Mouse (Mus musculus): Measurements from ENCODE around the gene Sctr.

Gene Sctr

DNA sequence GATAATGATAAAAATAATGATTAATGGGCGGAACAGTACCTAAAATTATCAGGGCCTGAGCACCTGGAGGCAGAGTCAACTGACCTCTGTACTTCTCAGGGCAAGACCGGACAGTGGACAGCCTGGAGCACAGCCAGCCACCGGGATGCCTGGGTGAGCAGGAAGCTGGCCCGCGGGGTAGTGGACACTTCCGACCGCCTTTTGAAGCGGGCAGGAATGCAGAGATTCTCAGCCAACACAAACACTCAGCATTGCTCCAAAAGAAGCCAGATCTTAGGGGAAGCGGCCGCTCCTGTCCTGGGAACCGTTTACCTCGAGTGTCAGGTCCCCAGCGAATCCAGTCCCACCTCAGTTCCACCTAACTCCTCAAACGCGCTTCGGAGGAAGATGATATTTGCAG is 66.2 kb downstream of the Sctr start:
- peak; percentile 95 for DNase-seq

DNA sequence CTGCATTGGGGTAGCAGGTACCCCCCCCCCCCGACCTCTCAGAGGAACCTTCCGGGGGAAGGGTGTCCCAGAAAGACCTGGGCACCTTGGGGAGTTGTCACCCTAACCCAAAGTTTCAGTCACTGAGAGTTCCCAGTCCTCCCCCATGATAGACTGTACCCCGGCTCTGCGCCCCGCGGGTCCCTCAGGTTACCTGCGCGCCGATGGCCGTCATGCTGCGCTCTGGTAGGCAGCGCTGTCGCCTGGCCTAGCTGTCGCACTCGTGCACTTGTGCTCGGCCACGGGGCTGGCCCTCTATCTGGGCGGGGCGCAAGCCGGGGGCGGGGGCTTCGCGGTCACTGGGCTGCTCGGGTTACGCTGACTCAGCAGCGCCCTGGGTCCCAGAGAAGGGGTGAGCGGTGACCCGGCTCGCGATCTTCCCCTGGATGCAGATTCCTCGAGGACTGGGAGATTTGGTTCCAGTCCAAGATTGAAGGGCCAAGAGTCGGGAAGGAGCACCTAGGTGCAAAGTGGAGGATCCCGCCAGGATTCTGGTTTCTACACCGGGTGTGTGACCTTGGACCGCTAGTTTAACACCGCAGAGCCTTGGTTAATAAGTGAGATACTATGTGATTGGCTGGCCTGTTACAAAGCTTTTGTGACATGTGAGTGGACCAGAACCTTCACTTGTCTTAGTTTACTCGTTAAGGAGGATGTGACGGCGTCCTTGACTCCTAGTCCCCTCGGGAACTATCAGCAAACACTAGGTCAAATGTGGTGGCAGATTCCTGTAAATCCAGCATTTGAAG is 67.0 kb downstream of the Sctr start, which contains the start of gene Tmem37:
TSS of gene Tmem37 (minus strand) at position 556 of the 788 bp plus-strand sequence.
- DNase-seq: peak; percentile 93 to 96

DNA sequence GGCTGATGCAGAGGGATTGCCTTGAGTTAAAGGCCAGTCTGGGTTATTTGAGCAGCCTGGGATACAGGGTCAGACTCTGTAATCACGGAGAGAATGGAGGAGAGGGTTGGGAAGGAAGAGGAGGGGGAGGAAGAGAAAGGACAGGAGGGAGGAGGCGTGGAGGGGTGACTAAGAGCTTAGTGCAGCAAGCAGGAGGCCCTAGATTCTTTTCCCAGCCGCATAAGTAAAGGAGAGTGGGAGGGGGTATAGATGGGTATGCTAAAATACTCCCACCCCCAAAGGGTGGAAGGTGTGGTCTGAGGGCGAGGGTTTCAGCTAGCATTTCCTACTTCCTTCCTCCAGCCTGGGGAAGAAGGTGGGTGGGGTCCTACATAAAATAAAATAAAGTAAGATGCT is 67.6 kb downstream of the Sctr start:
- DNase-seq: no peak

DNA sequence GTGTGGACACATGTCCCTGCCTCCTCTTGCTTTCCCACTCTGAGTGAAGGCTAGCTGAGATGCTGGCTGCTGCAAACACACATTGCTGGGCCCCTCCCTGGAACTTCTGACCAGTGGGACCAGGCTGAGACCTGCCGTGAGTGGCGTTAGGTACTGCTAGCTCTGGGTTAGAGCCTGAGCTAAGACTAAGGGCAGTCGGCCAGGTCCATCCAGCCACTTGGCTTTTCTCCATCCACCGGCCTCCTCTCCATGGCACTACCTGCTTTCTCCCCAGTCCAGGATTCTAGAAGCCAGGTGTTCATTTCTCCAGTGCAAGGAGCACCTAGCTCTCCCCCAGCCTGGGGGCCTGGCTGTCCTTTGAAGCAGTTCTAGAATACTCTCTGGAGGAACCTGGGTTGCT is 68.2 kb downstream of the Sctr start:
- peak; percentile 67 to 71 for DNase-seq

DNA sequence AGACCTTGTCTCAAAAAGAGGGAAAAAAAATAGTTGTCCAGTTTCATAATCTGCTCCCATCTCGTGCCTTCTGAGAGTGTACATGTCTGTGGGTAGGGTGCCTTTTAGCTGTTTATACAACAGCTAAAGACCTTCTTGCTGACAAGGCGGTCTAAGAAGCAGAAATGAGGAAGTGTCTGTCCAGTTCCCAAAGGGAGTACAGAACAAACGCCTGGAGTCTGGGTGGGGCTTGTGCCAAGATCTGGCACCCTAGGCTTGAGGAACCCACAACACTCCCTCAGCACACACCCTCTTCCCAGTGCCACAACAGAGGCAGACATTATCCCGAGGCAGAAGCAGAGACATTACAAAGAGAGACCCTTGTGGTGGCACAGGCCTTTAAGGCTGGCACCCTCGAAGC is 68.8 kb downstream of the Sctr start:
- DNase-seq: no peak

DNA sequence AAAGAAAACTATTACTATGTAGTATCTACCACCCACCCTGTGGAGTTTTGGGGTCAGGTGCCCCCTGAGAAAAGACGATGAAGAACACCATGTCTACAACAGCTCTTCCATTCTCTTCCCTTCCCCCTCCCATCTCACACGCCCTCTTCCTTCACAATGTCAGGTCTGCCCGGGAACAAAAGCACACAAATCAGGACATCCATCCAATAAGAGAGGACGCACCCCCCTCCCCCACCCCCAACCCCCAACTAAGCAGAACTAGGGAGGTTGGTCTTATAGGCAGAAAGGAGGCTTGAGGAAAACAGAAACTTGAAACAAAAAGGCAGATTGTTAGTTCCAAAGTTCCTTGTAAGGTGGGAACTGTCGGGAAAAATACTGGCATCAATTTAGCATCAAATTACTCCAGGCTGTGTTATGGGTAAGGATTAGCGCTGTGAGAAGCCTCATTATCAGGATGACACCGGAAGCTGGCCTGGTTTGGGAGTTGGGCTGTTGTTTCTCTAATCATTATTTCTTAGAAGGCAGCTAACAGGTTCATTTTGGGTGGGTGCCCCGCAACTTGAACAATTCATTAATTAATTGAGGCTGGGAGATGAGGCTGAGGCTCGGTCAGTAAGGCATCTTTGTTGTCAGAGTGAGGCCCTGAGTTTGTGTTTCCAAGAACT is 71.2 kb downstream of the Sctr start:
- no peak for DNase-seq

DNA sequence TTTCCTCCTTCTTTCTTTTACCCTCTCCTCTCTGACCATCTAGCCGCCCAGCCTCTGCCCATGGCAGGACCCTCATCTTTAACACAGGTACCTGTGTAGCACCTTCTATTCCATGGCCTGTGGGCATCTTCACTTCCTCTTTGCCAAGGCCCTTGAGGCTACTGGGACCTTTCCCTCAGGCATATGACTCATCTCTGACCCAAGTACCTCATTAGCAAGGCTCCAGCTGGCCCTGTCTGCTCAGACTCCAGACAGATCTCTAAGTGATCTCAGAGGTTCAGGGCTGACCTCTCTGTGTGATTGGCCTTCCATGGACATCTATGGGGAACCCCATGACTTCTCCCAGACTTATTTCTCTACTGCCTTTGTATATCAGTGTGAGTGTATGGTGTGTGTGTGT is 73.9 kb downstream of the Sctr start:
- no peak for DNase-seq

DNA sequence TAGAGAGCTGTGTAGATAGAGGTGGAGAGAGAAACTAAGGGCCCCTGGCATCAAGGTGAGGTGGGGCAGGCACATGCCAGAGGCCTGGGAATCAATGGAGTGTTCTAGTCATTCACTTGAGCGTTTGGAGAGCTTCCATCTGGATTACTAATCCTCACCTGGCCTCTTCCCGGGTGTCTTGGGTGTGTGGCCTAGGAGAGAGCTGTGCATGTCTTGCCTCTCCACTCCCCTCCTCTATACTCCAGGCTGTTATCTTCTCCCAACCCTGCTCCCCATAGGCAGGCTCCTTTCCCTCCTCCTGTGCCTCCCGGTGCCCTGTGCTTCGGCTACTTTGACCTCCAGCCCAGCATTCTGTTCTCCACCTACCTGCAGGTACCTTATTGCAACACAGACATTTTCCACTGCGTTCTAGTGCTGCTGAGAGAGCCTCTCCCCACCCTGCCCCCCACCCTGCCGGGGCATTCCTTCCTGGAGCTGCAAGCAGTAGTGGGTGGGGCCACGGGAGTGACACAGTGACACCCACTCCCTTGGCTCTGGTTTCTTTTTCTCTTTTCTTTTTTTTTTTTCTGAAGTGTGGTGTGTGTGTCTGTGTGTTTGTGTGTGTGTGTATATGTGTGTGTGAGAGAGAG is 76.4 kb downstream of the Sctr start:
- no peak for DNase-seq

DNA sequence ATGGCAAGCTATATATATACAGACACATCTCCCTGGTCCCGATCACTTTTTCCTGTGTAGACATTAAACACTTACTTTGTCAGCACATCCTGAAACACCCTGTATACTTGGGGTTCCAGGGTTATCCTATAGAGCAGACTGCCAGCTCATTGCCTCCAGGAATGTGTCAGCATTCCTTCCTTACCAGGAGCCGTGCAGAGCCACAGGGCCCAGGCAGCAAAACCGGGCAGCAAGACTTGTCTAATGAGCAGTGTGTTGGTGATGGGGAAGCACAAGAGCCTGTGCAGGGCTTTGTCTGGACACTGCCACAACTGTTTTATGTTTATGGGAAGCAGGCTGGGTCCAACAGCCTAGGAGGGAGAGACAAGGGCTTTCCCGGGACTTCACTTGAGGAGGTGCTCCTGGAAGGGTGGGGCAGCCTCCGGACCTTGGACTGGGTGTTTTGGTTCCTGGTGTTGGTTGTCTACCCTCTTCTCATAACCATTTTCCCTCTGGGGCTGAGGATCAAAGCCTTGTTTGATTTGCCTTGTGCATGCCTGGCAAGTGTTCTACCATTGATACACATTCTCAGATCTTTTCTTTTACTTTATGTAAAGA is 77.3 kb downstream of the Sctr start:
- no peak for DNase-seq

DNA sequence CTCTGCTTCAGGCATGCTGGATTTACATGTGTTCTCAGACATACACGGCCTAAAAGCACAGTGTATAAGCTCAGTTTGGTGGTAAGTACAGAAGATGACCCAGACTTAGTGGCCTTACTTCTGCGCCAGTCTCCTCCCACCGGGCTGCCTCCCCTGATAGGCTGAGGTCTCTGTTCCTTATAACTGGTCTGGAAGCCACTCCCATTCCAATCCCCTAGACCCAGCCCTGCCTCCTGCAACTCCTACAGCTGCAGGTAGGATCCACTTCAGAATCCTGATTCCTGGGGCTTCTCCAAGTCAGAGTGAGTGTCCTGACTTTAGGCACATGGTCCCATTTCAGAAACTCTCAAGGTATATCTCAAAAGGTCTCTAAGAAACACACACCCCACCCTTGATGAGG is 79.0 kb downstream of the Sctr start:
- DNase-seq: no peak

DNA sequence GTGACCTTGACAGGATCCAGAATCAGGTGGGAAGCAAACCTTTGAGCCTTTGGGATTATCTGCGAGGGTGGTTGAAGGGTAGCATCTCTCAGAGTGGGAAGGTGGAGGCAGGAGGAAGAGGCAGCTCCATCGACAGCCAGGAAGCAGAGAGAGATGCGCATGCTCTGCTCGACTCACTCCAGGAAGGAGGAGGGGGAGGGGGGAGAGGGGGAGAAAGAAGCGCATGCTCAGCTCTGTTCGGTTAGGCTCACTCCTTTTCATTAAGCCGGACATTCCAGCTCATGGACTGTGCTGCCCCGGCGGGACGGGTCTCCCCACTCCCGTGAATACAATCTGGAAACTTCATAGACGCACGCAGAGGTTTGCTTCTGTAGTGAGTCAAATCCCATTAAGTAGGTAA is 80.0 kb downstream of the Sctr start:
- DNase-seq: no peak

DNA sequence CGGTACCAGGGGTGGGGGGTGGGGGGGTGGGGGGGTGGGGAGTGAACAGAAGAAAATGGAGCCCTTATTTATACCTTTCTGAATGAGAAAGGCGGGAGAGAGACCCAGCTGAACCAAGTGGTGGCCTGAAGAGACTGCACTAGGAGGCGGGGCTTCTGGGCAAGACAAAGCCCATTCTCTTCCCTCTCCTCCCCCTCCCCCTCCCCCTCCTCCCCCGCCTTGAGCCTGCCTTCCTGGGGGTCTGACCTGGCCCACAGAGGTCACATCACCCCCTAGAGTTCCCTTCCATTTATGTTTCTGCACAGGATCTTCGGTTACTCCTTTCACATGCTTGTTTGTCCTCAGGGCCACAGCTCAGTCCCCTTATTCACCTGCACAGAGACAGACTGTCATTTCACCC is 82.5 kb downstream of the Sctr start:
- no peak for DNase-seq

DNA sequence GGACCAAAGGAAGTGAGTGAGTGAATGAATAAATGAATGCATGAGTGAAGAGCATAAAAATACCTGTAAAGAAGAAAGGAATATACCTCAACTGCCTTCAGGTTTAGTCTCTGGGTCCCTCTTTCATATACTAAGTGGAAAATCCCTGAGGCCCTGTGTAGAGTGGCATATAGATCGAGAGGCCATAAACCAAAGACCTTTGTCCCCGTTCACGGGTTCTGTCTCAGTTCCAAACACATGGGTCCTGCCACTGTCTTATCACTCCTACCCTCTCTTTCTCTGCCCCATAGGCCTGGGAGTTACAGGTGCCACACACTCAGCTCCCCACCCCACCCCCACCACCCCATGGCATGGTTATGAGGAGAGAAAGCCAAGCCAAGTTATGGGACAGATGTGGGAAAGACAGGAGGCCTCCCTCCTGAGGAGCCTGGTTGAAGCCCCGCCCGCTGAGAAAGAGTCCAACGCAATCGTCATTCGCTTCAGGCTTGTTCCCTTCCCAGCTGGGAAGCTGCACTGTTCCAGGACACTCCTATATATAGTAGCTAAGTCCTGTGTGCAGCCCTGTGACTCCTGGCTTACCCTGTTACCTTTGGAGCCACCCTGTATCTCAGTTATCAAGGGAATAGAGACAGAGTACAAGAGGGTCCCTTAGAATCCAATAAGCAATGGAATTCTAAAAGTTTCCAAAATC is 84.3 kb downstream of the Sctr start:
- no peak for DNase-seq

DNA sequence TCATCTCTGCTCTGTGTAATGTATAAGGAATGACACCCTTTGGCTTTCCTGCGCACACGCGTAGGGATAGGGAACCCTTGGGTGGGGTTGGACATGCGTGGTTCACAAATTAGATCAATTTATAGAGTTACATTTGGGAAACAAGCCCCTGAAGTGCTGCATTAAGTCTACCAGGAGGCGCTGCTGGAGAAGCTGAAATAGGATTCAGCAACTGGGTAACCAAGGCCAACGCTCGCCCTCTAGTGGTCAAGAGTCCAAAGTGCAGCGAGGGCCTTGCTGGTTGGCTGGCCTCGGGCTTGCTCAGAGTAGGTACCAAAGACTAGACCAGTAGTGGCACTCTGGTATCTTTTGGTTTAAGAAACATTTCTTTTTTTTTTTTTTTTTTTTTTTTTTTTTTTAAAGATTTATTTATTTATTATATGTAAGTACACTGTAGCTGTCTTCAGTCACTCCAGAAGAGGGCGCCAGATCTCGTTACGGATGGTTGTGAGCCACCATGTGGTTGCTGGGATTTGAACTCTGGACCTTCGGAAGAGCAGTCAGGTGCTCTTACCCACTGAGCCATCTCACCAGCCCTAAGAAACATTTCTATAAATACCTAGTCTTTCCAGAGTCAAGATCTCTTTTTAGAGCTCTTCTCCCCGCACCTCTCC is 86.9 kb downstream of the Sctr start:
- peak; percentile 83 to 92 for DNase-seq

DNA sequence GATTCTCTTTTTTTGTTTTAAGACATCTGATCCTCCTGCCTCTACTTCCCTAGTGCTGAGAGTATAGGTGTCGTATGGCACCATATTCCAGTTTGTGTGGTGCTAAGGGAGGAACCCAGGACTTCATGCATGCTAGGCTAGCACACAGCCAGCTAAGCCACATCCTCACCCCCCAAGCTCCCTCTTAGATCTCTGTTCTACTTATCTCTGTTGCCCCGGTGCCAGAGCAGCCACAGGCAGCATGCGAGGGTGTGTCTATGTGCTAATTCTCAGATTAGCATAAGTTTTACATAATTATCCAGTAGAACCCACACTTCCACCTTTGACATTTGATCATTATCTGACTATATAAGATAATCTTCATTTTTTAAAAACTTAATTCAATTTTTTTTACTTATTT is 88.2 kb downstream of the Sctr start:
- DNase-seq: no peak

DNA sequence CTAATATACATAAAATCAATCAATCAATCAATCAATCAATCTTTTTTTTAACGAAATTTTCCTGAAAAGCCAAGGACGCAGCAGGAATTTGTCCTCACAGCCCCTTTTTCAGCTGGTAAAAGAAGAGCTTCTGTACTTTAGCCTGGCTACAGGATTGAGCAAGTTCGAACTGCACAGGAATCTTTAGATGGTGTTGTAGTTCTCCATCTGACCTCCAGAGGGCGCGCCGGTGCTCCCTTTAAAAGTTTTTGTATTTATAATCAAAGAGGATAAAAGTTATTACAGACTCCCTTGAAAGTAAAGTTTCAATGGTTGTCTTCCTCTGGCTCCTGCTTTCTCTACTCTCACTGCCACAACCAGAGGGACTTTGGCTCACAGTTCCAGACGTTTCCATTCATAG is 91.6 kb downstream of the Sctr start:
- peak; percentile 72 to 89 for DNase-seq

DNA sequence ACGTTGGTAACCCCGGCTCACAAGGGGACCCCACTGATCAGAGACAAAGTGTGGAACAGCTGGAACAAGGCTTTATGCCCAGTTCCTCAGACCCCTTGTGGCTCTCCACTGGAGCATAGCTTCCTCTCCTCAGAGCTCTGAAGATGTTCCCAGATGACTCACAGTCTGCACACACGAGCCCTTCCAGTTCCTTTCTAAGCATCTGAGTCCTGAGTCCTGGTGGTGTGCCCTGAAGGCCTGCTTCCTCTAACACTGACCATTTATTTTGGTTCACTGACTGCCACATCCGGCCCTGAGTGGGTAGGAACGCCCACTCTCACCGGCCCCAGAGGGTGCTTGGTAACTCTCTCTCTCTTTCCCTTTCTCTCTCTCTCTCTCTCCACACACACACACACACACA is 92.8 kb downstream of the Sctr start:
- no peak for DNase-seq

DNA sequence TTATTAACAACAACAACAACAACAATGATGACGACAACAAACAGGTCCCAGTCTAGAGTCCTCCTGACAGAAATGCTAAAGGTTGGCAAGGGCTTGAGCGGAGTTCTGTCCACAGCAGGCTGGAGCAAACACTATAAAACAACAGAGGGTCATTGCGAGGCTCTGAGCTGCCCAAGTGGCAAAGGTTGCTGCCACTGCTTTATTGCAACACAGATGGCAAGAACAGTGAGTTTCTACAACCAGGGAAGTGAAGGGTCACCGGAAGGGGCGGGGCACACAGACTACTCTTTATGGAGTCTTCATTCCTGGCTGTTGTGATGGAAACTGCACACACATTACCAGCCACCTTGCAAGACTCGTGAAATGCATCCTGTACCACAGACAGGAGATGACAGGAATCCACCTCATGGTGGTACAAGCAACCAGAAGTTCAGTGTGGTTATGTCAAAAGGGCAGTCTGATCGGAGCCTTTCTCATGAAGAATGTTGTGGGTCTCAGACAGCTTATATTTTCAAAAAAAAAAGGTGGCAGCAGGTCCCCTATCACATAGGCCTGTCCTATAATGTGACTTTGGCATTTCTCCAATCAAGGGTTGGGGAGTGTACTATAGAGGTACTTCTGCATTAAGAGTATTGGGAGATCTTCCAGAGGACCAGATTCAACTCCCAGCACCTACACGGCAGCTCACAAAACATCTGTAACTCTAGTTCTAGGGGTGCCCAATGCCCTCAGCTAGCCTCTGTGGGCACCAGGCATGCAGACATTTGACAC is 93.9 kb downstream of the Sctr start:
- no peak for DNase-seq

DNA sequence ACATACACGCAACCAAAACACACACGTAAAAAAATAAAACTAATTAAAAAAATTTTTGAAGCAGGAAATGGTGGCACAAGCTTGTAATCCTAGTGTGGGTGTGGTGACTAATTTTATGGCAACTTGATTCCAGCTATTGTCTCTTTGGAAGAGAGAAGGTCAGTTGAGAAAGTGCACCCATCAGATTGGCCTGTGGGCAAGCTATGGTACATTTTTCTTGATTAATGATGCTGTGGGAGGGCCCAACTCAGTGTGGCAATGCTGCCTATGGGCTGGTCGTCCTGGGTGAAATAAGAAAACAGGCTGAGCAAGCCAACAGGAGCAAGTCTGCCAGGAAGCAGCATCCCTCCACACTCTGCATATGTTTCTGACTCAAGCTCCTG is 94.5 kb downstream of the Sctr start:
- no peak for DNase-seq

DNA sequence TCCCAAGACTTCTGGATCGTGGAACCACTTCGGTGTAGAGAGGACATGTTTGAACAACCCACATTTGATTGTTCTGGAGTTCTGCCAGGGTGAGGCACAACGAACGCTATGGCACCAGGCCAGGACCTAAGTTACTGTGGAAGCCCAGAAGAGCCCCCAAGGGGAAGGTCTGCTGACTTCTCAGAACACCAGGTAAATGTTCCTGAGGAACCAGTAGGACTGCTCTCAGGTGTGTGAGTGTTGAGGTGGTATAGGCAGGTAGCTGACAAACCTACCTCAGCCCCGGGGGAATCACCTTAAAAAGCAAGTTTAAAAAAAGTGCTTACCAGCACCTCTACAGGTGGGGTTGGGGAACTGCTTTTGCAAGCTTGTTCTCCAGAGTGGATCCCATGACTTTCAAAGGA is 98.9 kb downstream of the Sctr start:
- peak; percentile 45 to 52 for DNase-seq

DNA sequence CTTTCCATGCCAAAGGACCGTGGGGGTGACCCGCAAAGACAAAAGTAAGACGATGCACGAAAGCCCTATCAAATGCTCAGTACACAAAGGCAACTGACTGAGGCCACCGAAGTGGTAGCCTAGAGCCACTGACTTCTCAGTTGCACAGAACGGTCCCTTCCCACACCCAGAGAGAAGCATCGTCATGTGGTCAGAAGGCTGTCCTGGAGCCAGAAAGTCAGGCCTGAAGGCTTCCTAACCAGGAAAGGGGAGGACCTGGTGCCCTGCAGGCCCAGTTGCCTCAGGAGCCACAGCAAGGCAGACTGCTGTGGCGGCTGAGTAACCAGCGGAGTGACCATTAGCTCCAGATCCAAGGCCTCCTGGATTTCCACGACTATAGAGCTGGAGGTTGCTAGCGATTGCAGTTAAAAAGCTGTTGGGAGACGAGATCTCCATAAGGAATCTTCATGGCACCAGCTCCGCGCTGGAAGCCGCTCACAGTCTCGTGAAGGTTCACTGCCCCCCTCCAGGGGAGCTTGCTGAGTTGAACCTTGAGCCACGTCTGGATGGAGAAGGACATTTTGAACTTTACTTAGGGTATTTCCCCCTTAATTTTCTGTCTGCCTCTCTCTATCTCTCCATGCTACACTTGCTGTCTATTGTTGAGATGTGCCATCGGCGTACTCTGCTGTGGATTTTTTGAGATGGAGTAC is 103.2 kb downstream of the Sctr start:
- DNase-seq: peak; percentile 80 to 85

All from kidney, adult 8-10 months (tissue).